ENCODE assay signal across 13 mouse cellular contexts in the genomic region with DNA sequence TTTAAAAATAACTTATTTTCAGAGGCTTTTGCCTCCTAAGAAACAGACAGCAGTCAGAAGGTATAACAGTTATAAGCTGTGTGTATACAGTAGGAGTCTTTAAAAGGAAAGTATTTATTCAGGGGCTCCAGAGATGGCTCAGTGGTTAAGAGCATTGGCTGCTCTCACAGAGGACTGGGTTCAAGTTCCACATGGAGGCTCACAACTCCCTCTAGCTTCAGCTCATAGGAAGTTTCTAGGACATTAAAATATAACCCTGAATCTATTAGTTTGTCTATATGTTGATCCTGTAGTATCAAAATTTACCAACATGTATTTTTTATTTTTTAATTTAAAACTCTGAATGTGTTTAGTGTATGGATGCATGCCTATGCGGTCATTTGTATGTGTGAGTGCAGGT. TPM values are rescaled to one million over a fixed set of nuclear protein-coding genes. Genes with fewer than 3 reads are reported as not detected.
"Had no signal": no experiment of that assay in that cellular context is flagged by ENCODE, and none has a peak within 500 bp of the region (broad histone marks: within the 10 kb centered on the region; RNA-seq: fewer than 3 reads in every experiment).

No protein-coding gene starts in this region.

- H3K27ac ChIP-seq: limb, embryonic 15.5 days; liver, embryonic 13.5 days; midbrain, embryonic 15.5 days; neural tube, embryonic 12.5 days had no signal

- DNase-seq: kidney, adult 8-10 months; kidney, postnatal 25 days; liver, embryonic 13.5 days; lung, adult 18-20 months; lung, postnatal 4 days; right cerebral cortex, postnatal 4 days; spleen, adult 18-20 months had no signal

- H3K4me3 ChIP-seq: limb, embryonic 15.5 days; liver, embryonic 13.5 days; megakaryocyte, embryonic 14.5 days; midbrain, embryonic 15.5 days; neural tube, embryonic 12.5 days had no signal

RNA-seq across cellular contexts. Expression of a gene that starts 36.5 kb away (rescaled TPM):
- total RNA-seq: layer of hippocampus, postnatal 10 days; monocyte, adult 5-6 weeks had no signal
